Mouse (Mus musculus) MN1 (cell line): ENCODE measurements at regions not wholly inside any gene's neighbourhood (a gene's known extent, or its start where the extent isn't known, plus 50 kb on each side); places are given as distances from the start of the nearest gene placed in this dataset.

Experiments used
- DNase-seq: peaks from one replicate; pipeline ENCODE4 v3.0.0-alpha.2; 2016; ENCODE audit warnings: low spot score

- no peak for DNase-seq
Measured at GRCm38 (mm10) chr8:10869866-10870265, 138.4 kb downstream of the Irs2 start.

GRCm38 (mm10) chr8:10866696-10867395 lies 141.4 kb downstream of the Irs2 start:
- DNase-seq = no peak

- DNase-seq = no peak
Measured at GRCm38 (mm10) chr8:10865941-10866513, 142.2 kb downstream of the Irs2 start.

- no peak for DNase-seq
Measured at GRCm38 (mm10) chr8:10865415-10865821, 142.8 kb downstream of the Irs2 start.

GRCm38 (mm10) chr8:10862442-10862841 lies 145.8 kb downstream of the Irs2 start:
- no peak for DNase-seq

GRCm38 (mm10) chr8:10860810-10861209 lies 147.4 kb downstream of the Irs2 start:
- DNase-seq = no peak

GRCm38 (mm10) chr8:10857874-10858273 lies 150.4 kb downstream of the Irs2 start:
- DNase-seq = no peak

GRCm38 (mm10) chr8:10856996-10857720 lies 151.1 kb downstream of the Irs2 start:
- DNase-seq = no peak

- DNase-seq = no peak
Measured at GRCm38 (mm10) chr8:10855696-10856095, 152.6 kb downstream of the Irs2 start.

- no peak for DNase-seq
Measured at GRCm38 (mm10) chr8:10855131-10855530, 153.1 kb downstream of the Irs2 start.

- DNase-seq = no peak
Measured at GRCm38 (mm10) chr8:10854600-10854999, 153.7 kb downstream of the Irs2 start.

- no peak for DNase-seq
Measured at GRCm38 (mm10) chr8:10853901-10854300, 154.4 kb downstream of the Irs2 start.

- no peak for DNase-seq
Measured at GRCm38 (mm10) chr8:10849916-10850315, 158.3 kb downstream of the Irs2 start.

GRCm38 (mm10) chr8:10845607-10846006 lies 162.7 kb downstream of the Irs2 start:
- DNase-seq = no peak

GRCm38 (mm10) chr8:10840853-10841531 lies 167.3 kb downstream of the Irs2 start:
- no peak for DNase-seq

- no peak for DNase-seq
Measured at GRCm38 (mm10) chr8:10840044-10840443, 168.2 kb downstream of the Irs2 start.

- no peak for DNase-seq
Measured at GRCm38 (mm10) chr8:10835054-10835453, 173.2 kb downstream of the Irs2 start.

GRCm38 (mm10) chr8:10831864-10832263 lies 176.4 kb downstream of the Irs2 start:
- DNase-seq = no peak

- no peak for DNase-seq
Measured at GRCm38 (mm10) chr8:10831277-10831676, 177.0 kb downstream of the Irs2 start.

GRCm38 (mm10) chr8:10830835-10831234 lies 177.4 kb downstream of the Irs2 start:
- no peak for DNase-seq

- no peak for DNase-seq
Measured at GRCm38 (mm10) chr8:10828580-10828979, 179.7 kb downstream of the Irs2 start.

GRCm38 (mm10) chr8:10827560-10827959 lies 180.7 kb downstream of the Irs2 start:
- no peak for DNase-seq

- DNase-seq = no peak
Measured at GRCm38 (mm10) chr8:10825981-10826380, 182.3 kb downstream of the Irs2 start.
